Mouse (Mus musculus) embryo, embryonic 9.5 days (tissue): ENCODE data around the gene Senp7.
"Not testable (repeated sequence)": the region's sequence is repeated elsewhere in the genome, so short reads cannot be mapped to it uniquely, and the experiment has no call there.

Experiments used
- DNase-seq: peaks from one replicate; pipeline ENCODE4 v3.0.0-alpha.2; 2017; ENCODE audit errors: extremely low spot score

Gene Senp7

GRCm38 (mm10) chr16:56134149-56134548, 86.0 kb downstream of the Senp7 start:
- DNase-seq: no peak

GRCm38 (mm10) chr16:56137672-56138071, 89.5 kb downstream of the Senp7 start:
- not testable (repeated sequence) for DNase-seq

GRCm38 (mm10) chr16:56139921-56140320, 91.8 kb downstream of the Senp7 start:
- DNase-seq: no peak

- no peak for DNase-seq
Observed at GRCm38 (mm10) chr16:56144876-56145555, 96.9 kb downstream of the Senp7 start.

- DNase-seq: no peak
Observed at GRCm38 (mm10) chr16:56147679-56148078, 99.5 kb downstream of the Senp7 start.

- DNase-seq: no peak
Observed at GRCm38 (mm10) chr16:56163466-56163865, 115.3 kb downstream of the Senp7 start.

GRCm38 (mm10) chr16:56170247-56170646, 122.1 kb downstream of the Senp7 start:
- DNase-seq: no peak

GRCm38 (mm10) chr16:56175867-56176581, 127.9 kb downstream of the Senp7 start:
- DNase-seq: no peak

- no peak for DNase-seq
Observed at GRCm38 (mm10) chr16:56186863-56187262, 138.7 kb downstream of the Senp7 start.

GRCm38 (mm10) chr16:56188198-56188597, 140.1 kb downstream of the Senp7 start:
- DNase-seq: no peak

GRCm38 (mm10) chr16:56204051-56204450, 155.9 kb downstream of the Senp7 start, which contains the start of gene Impg2:
Impg2 (plus strand) TSS chr16:56204313.
- no peak for DNase-seq

- no peak for DNase-seq
Observed at GRCm38 (mm10) chr16:56212740-56213139, 164.6 kb downstream of the Senp7 start.

GRCm38 (mm10) chr16:56227686-56228085, 179.5 kb downstream of the Senp7 start:
- no peak for DNase-seq

- no peak for DNase-seq
Observed at GRCm38 (mm10) chr16:56229455-56229854, 181.3 kb downstream of the Senp7 start.

- peak; percentile 8 for DNase-seq
Observed at GRCm38 (mm10) chr16:56231300-56231699, 183.2 kb downstream of the Senp7 start.

- DNase-seq: no peak
Observed at GRCm38 (mm10) chr16:56232736-56233135, 184.6 kb downstream of the Senp7 start.
